Mouse (Mus musculus): Measurements from ENCODE around the gene Abhd17c.

DNA sequence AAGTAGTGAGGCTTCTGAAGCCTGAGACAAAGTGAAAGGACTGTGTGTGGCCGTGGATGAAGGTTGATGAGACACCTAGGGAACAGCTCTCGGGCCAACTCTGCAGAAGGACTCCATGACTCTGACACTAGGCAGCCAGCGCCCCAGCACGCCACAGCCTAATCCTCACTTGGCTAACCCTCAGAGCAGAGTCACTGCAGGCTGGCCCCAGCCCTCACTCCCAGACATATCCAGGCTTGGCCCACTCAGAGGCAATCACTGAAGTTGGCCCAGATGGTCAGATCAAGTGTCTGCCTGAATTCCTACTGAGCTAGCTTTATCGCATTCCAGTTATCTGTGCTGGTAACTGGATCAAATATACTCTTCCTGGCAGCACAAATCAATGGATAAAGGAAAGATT, 82.8 kb downstream of the Abhd17c start:
- TF ChIP-seq POLR2A (IDR thresholded peaks at IDR 0.05; ENCODE audit: low read depth, low read length): no peak
- TF ChIP-seq MAZ (IDR thresholded peaks at IDR 0.05; ENCODE audit: low read depth, low read length): no peak
- no peak for TF ChIP-seq ZNF384 (IDR thresholded peaks at IDR 0.05; ENCODE audit: low read depth, low read length)
- TF ChIP-seq CTCF (conservative IDR thresholded peaks at IDR 0.05 in 1 of 2, IDR thresholded peaks at IDR 0.05 in 1 of 2; ENCODE audit: low read depth in 2 of 2, low read length in 2 of 2): no peak
- TF ChIP-seq SIN3A (IDR thresholded peaks at IDR 0.05; ENCODE audit: low read length): no peak
- TF ChIP-seq KAT2A (IDR thresholded peaks at IDR 0.05; ENCODE audit: insufficient replicate concordance, low read length): no peak
- no peak for TF ChIP-seq TCF12 (IDR thresholded peaks at IDR 0.05; ENCODE audit: low read depth, low read length)
- TF ChIP-seq MYC (IDR thresholded peaks at IDR 0.05; ENCODE audit: low read depth, low read length): no peak
- TF ChIP-seq CHD2 (IDR thresholded peaks at IDR 0.05; ENCODE audit: low read length): no peak
